Mouse (Mus musculus) adrenal gland, adult 18-20 months (tissue): ENCODE results near the gene Mdga2. TPM values are rescaled to one million over a fixed set of nuclear protein-coding genes. Genes with fewer than 3 reads are reported as not detected.

ENCODE experiments used
- DNase-seq, 2 experiments: peaks; one replicate each; pipeline ENCODE4 v3.0.0; 2021 to 2022; ENCODE audit warnings: low spot score in 2 of 2
- total RNA-seq, 2 experiments: library from RNA; stranded (reverse); gene quantifications; 1 replicate in 1 of 2; 2 replicates in 1 of 2; pipeline ENCODE4 v1.2.3; 2021

Gene Mdga2
- total RNA-seq, 2 experiments from 2014 or later, result 2.6 to 5.3 TPM

- no peak for DNase-seq
Measured at GRCm38 (mm10) chr12:67059136-67060014, 163.0 kb downstream of the Mdga2 start.

DNA sequence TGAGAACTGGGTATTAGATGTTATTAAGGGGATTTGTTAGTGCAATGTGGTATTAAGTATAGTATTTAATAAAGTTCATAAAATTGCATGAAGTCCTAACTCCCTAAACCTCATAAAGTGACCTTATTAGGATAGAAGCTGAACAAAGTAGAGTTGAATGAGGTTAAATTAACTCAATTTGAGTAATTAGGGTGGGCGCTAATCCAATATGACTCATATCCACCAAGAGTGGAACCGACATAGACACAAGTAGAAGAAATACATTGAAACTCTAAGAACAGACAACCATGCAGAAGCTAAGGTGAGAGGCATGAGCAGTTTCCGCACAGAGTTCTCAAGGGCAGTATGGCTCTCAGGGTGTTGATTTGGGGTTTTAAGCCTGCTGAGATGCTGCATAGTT, 165.7 kb downstream of the Mdga2 start:
- DNase-seq, result no peak

DNA sequence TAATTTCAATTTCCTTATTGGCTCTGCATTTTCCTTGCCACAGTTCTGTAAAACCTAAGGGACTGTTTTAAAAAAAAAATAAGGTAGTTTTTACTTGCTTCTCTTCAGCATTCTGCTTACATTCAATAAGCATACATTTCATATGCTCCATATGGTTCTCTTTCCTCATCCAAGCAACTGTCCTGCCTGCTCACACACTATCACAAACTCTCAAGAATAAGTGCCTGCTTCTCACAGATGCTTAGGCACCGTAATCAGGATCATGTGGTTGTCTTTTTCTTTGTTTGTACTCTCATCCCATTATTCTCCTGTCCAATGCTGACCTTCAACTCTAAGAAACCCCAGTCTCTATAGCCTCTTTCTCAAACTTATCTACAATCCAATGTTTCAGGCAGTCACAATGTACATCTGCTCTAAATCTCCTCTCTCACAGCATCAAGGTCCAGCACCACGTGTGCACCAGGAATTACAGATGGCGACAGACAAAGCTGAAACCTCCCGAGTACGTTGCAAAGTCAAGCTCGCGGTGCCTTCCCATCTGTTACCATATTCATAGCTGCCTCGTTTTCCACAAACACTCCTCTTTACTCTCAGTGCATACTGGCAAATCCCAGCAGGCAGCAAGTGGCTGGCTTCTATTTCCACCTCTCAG, 177.1 kb downstream of the Mdga2 start:
- no peak for DNase-seq

- no peak for DNase-seq
Measured at GRCm38 (mm10) chr12:67041865-67042264, 180.5 kb downstream of the Mdga2 start.

DNA sequence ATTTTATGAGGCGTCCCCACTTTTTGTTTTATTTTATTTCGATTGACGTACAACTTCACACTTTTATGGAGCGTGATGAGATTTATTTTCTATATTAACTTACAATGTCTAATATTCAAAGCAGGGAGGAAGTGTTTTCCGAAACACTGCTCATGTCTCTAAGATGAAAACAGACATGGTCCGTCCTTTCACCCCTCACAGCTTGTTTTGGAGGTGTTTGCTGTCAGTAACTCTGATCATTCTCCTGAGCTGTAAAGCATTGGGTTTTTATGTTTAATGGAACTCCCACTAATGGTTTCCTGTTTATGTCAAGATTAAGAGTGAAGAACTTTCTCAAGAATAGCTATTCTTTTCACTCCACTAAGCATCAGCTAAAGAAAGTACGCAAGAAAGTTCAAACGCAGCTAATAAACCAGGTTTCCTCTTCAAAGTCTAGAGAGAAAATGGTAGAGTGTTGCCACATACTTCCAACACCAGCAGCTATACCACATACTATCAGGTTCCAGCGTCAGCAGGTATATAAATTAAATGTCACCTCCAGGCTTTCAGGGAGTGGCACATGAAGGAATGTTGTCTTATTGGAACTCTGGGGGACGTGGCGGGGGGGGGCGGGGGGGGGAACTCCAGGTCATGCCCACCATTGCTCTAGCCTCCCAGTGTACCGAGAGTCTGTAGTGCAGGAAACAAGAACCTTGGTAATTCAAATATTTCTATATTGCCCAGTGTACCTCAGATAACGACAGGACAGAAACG, 186.7 kb downstream of the Mdga2 start:
- DNase-seq, result no peak

DNA sequence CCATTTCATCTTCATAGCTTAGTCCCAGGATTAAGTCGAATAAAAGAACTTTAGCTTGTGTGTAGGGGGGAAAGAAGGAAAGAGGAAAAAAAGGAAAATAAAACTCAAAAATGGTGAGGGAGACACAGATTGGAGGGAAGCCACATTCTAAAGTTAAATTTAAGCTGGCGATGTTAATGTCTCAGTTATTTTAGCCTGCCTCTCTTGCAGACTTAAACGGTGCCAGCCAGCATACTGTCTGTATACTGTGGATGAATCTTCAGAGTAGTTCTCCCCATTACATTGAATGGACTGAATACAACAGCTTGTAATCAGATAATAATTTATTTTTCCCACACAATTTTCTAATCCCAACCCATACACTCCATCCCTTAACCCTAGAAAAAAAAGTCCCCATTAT, 205.2 kb downstream of the Mdga2 start:
- no peak for DNase-seq

- no peak for DNase-seq
Measured at GRCm38 (mm10) chr12:67011368-67011767, 211.0 kb downstream of the Mdga2 start.

DNA sequence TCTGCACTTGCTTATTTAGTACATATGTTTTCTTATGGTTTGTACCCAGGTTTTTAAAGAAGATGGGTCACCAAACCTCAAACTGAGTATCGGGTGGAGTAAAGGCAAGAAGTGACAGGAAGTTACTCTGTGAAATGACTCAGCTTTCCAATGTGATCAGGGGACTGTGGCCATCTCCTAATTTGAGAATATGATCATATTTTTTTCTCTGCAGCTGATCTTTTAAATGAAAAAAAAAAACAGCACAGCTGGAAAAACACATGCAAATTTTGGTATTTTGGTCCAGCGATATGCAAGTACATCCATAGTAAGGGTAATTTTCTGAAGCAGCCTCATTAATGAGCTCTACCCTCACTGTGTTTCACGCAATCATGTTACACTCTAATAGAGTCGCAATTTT, 212.0 kb downstream of the Mdga2 start:
- no peak for DNase-seq

- DNase-seq, result no peak
Measured at GRCm38 (mm10) chr12:67009191-67009590, 213.2 kb downstream of the Mdga2 start.

GRCm38 (mm10) chr12:66954129-66954528, 268.2 kb downstream of the Mdga2 start:
- DNase-seq, result no peak

- no peak for DNase-seq
Measured at GRCm38 (mm10) chr12:66915741-66916140, 306.6 kb downstream of the Mdga2 start.

- DNase-seq, result no peak
Measured at GRCm38 (mm10) chr12:66899366-66899765, 323.0 kb downstream of the Mdga2 start.

DNA sequence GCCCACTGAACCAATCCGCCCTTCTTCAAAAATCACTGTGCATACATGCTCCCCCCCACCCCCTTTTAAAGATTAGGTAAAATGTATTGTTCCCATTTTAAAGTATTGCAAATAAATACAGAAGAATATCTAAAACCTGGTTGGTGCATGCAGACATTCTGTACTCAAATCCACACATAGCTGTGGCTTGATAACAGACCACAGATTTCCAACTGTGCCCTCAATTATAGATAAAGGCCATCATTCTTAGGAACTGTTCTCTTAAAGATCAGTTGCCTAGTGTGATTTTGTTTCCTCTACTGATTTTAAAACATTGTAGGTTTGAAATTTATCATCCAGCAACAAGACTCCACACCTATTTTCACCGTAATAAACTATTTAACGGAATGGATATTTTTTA, 325.6 kb downstream of the Mdga2 start:
- DNase-seq, result no peak

DNA sequence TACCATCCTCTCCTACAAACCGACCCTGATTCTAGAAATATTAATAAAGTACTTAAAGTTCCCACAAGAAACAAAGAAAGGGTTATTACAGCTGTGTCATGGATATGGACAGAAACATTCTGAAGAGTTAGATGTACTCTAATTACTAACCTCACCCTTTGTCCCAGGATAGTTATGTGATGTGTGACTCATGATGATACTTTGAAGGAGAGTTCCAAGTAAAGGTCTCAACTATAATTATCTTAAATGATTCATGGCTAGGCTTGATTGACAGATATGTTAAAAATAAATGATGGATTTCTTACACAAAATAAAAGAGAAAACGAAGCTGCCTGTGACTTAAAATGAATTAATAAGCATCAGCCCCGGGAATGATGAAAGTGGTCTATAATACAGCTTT, 332.1 kb downstream of the Mdga2 start:
- no peak for DNase-seq

DNA sequence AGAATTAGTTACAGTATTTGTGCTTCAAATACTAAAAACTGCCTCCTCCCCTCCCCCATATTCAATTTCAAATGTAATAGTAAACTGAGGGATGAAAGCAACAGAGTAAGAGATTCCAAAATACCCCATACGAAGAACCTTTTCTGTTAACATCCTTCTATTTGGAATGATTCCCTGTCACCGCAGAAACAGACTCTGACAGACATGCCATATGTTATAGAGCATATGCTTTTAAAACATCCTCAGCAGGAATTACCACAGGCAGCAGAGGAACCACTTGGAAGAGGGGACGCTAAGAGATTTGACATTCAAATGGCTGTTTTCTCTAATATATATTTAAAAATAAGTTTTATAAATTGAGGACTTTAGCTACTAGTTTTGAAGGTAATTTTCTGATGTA, 333.1 kb downstream of the Mdga2 start:
- DNase-seq, result no peak

GRCm38 (mm10) chr12:66888636-66889035, 333.7 kb downstream of the Mdga2 start:
- DNase-seq, result no peak

DNA sequence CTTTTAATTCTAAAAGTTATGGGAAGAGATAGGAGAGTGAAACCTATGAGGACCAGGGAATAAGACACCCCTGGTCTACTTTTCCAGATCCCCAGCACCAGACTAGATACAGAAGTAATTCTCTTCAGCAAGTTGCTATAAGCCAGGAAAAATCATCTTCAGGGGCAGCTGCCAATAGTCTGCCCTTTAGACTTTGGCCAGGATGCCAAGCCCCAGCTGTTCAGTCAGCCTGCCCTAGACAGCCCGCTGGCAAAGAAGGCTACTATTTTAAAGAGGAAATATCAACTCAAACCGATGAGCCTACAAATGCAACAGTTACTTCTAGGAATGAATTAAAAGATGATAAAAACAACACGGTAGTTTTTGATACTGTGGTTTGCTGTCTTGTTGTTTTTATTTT, 356.1 kb downstream of the Mdga2 start:
- DNase-seq, result no peak

GRCm38 (mm10) chr12:66853167-66853566, 369.2 kb downstream of the Mdga2 start:
- no peak for DNase-seq

- DNase-seq, result no peak
Measured at GRCm38 (mm10) chr12:66840336-66840735, 382.0 kb downstream of the Mdga2 start.

DNA sequence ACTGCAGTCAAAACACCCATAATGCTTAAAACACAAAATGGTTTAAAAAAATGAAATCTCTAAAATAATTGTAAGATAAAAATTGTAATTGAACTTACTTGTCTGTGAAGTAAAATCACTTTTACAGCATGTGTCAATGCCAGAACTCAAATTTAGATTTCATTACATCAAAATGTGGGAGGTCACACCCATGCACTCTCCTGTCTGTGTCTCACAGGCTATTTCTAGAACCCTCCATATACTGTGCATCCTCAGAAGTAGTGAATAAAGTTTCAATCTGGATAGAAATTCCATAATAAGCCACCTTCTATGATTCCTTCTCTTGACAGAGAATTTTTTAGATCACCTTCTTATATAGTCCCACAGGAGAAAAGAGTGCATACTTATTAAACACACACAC, 466.7 kb downstream of the Mdga2 start:
- no peak for DNase-seq

- DNase-seq, result no peak
Measured at GRCm38 (mm10) chr12:66734536-66734935, 487.8 kb downstream of the Mdga2 start.

GRCm38 (mm10) chr12:66724474-66724873, 497.9 kb downstream of the Mdga2 start:
- DNase-seq, result no peak
